Mouse (Mus musculus) T-helper 17 cell (primary cell): ENCODE measurements around the gene Ccl3.

Experiments
- in situ Hi-C, 2 experiments: fragments of 300-600 bp; cut with MboI, MseI; formaldehyde crosslinking; loops; 1 replicate in 1 of 2; 2 replicates in 1 of 2; pipeline ENCODE4 v1.15.1; 2025; ENCODE audit warnings: high pct_unique_total_duplicates in 2 of 2

Gene Ccl3

DNA sequence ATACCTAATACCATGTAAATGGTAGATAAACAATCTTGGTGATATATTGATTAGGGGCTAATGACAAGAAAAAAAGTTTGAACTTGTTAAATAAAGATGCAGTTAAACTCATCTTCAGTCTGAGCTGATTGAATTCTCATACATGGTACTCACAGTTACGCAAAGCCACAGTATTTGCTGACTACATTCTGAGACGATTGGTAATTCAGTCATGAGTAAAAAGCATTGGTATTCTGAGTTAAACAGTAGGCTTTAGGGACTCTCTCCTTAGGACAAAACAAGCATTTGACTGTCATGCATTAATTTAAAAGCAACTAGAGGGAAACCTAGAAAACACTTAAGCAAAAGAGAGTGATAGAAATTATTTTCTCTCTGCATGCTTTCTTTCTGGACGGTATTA, 25.6 kb downstream of the Ccl3 start:
- in situ Hi-C loops, result no loop called here

GRCm38 (mm10) chr11:83619037-83619436, 30.1 kb downstream of the Ccl3 start:
- in situ Hi-C loops, result no loop called here

DNA sequence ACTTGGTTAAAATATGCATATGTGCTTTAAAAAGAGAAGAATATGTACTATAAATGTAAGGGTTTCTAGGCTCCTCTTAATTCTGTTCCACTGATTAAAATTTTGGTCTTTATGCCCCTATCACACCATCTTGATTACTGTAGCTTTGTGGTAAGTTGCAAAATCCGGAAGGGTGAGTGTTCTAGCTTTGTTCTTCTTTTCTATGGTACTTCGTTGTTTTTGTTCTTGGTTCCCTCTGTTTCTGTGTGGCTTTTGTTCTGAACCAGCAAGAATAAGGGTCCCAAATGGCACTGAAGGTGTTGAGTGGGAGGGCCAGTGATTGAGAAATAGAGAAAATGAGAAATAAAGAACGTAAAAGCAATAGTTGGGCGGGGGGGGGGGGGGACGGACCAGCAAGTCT, 30.9 kb downstream of the Ccl3 start:
- in situ Hi-C loops, result no loop called here

GRCm38 (mm10) chr11:83616586-83616985, 32.6 kb downstream of the Ccl3 start:
- in situ Hi-C loops, result no loop called here

DNA sequence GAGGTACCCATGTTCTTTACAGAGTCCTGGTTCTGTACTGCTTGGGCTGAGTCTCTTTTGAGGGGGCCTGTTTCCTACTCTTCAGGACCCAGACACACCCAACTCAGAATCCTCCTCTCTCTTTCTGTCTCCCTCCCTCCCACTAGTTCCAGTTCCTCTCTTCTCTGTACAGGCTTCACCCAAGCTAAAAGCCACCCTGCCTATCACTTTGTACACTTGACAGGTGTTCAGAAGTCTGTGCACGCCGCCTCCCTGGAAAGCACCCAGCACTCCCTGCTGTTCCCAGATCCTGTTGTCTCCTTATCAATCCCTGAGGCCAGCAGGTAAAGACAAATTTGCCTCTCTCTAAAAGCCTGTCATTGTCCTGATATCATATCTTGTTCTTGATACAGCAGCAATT, 38.3 kb downstream of the Ccl3 start:
- in situ Hi-C loops, result no loop called here

GRCm38 (mm10) chr11:83606396-83606795, 42.8 kb downstream of the Ccl3 start:
- in situ Hi-C loops, result no loop called here

DNA sequence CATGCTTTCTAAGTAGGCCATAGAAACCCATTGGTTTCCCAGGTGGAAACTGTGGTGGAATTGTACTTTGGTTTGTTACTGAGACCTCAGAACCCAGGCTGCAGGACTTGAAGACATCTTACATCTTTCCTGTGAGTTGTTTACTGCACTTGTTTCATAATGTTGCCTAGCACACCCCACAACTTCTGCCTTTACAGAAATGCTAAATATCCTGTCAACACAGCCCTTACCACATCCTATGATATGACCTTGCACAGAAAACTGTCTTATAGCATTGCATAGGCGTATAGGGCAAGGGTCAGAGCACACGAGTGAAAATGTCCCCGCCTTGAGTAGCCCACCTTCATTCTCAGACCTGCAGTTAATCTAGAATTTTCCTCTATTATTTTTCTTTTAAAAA, 43.6 kb downstream of the Ccl3 start:
- in situ Hi-C loops, result no loop called here

DNA sequence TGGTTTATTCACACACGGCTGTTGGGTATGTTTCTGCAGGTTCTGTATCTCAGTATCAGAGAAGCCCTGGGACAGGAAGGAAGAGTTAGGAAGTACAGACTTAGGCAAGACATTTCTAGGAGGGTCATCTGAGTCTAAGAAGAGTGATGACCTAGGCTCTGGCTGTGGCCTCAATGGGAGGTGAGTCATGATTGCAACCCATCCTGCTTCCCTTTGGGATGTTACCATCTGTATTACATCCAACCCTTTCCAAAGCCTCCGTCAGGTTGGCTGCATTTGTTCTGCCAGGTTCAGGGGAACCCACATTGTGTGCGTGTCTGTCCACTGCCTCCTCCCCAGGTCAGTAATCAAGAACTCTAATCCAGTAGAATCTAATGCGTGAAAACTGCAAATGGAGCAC, 44.5 kb downstream of the Ccl3 start:
- in situ Hi-C loops, result no loop called here

DNA sequence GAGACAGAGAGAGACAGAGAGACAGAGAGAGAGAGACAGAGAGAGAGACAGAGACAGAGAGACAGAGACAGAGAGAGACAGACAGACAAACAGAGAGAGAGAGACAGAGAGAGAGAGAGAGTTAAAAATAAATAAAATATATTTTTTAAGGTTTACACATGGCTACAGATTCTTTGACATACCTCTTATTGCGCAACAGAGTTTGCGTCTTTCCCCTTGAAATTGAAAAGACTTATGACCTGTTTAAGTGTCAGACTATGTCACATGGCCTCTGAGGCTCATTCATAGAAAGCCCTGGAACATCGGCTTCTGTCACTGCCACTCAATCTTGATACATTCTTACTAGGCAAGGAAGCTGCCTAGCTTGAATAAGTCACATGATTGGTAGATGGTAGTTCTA, 45.8 kb downstream of the Ccl3 start:
- in situ Hi-C loops, result no loop called here

GRCm38 (mm10) chr11:83600576-83600975, 48.6 kb downstream of the Ccl3 start:
- in situ Hi-C loops, result no loop called here

DNA sequence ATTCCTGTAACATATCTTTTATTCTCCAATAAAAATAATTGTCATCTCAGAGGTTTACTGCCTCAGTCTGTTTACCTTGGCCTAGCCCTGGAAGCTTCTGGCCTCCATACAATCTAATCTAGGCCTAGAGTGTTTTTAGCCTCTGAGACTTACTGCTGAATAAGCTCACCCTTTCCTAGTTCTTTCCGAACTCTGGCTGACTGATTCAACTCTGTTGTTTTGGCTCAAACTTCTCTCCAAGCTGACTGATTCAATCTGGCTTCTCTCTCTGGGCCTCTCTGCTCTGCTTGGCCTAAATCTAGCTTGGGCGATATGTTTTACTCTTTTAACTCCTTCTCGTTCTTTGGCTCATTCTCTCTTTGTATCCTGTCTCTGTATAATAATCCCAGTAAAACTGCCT, 50.2 kb downstream of the Ccl3 start:
- in situ Hi-C loops, result no loop called here

DNA sequence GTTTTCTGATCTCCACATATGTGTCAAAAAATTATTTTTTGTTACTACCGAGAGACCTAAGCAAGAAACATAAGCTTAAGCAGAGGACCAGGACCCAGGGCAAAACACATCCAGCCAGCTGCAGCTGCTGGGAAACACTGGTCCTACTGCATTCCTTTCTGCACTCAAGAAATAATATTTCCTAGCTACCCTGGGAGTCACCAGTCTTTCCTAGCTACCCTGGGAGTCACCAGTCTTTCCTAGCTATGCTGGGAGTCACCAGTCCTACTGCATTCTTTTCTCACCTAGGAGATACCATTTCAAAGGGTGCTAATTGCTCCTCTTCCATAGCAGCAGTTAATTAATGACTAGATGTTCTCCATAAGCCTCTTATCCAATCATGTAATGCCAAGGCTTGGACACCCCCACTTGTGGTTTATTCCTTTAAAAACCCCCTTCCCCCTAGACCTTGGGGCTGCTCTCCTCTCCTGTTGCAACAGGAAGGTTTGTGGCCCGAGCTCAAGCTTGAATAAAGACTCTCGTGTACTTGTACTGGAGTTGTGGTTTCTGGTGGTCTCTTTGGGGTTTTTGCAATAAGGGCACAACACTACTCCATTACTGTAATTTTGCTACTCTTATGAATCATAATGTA, 50.8 kb downstream of the Ccl3 start:
- in situ Hi-C loops, result no loop called here
